Mouse (Mus musculus): ENCODE measurements around the gene Smg5.

DNA sequence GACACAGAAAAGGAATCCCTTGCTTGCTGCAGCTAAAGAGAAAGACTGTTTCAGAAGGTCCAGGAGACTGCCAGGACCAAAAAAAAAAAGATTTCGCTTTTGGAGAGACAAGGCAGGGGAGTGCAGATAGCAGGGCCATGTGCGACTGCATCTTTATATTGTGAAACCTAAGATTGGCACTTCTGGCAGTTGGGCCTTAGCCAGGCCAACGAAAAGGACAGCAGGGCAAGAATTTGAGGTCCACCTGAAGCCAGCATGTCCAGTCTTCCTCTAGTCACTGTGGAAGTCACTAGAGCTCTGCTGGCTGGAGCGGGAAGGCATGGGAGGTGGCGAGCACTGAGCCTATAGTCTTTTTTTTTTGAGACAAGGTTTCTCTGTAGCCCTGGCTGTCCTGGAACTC is 72.9 kb downstream of the Smg5 start:
- TF ChIP-seq CTCF (IDR thresholded peaks at IDR 0.05; ENCODE audit: low read depth): no peak
- TF ChIP-seq EP300 (optimal IDR thresholded peaks at IDR 0.05): no peak
